Mouse (Mus musculus) G1E-ER4 (cell line): ENCODE measurements around the gene Rassf4. TPM values are rescaled to one million over a fixed set of nuclear protein-coding genes. Genes with fewer than 3 reads are reported as not detected.

Experiments used
- GATA1 ChIP-seq: IDR thresholded peaks from one replicate; pipeline ENCODE4 v1.8.0; 2012; ENCODE audit warnings: low read length, inconsistent platforms
- polyA plus RNA-seq: library from polyadenylated mRNA; stranded (reverse); fragments of >175 nt; gene quantifications from 2 replicates; pipeline ENCODE4 v1.2.3, GENCODE M21; 2012

The Rassf4 gene
- polyA plus RNA-seq, 1 experiment, result not detected

GRCm38 (mm10) chr6:116632129-116632528 is 41.6 kb downstream of the Rassf4 start:
- TF ChIP-seq GATA1, result no peak

GRCm38 (mm10) chr6:116629766-116630165 is 44.0 kb downstream of the Rassf4 start:
- TF ChIP-seq GATA1, result no peak

- no peak for TF ChIP-seq GATA1
Observed at GRCm38 (mm10) chr6:116628539-116629171, 45.1 kb downstream of the Rassf4 start, which contains the start of gene Zfp422. Gene Zfp422, minus strand, starts transcription at chr6:116628999.

GRCm38 (mm10) chr6:116628095-116628494 is 45.7 kb downstream of the Rassf4 start:
- TF ChIP-seq GATA1, result no peak

GRCm38 (mm10) chr6:116621318-116622023 is 52.3 kb downstream of the Rassf4 start:
- no peak for TF ChIP-seq GATA1

- TF ChIP-seq GATA1, result no peak
Observed at GRCm38 (mm10) chr6:116618073-116618472, 55.7 kb downstream of the Rassf4 start.

GRCm38 (mm10) chr6:116615719-116616118 is 58.0 kb downstream of the Rassf4 start:
- TF ChIP-seq GATA1, result no peak

GRCm38 (mm10) chr6:116607230-116607629 is 66.5 kb downstream of the Rassf4 start:
- TF ChIP-seq GATA1, result no peak

- TF ChIP-seq GATA1, result no peak
Observed at GRCm38 (mm10) chr6:116584095-116584494, 89.7 kb downstream of the Rassf4 start, which contains the start of gene Olfr215. Gene Olfr215, minus strand, starts transcription at chr6:116584195.

Other genes with a start within 250 kb of the Rassf4 start
- 0.12 TPM in 2 replicates for gene Alox5, start 212.8 kb downstream of the Rassf4 start, polyA plus RNA-seq
- gene Olfr211, start 184.9 kb downstream of the Rassf4 start, polyA plus RNA-seq, result not detected in 2 replicates
- not detected in 2 replicates for gene Olfr212, start 167.4 kb downstream of the Rassf4 start, polyA plus RNA-seq
- gene Olfr213, start 135.5 kb downstream of the Rassf4 start, polyA plus RNA-seq, result not detected in 2 replicates
- 0.17 and 0.25 TPM in 2 replicates for gene Gm5580, start 122.8 kb downstream of the Rassf4 start, polyA plus RNA-seq
- gene Olfr214, start 119.7 kb downstream of the Rassf4 start, polyA plus RNA-seq, result not detected in 2 replicates
- not detected in 2 replicates for gene Olfr215, start 89.8 kb downstream of the Rassf4 start, polyA plus RNA-seq
- gene Zfp422, start 45.0 kb downstream of the Rassf4 start, polyA plus RNA-seq, result not detected in 2 replicates
- gene Depp1, start 23.3 kb downstream of the Rassf4 start, polyA plus RNA-seq, result not detected in 2 replicates
- gene Tmem72, start 43.0 kb upstream of the Rassf4 start, polyA plus RNA-seq, result under 0.01 TPM in 1 of 2 replicates, not detected in the other